Mouse (Mus musculus) B cell, adult (primary cell): Measurements from ENCODE around the gene Ist1. TPM values are rescaled to one million over a fixed set of nuclear protein-coding genes. Genes with fewer than 3 reads are reported as not detected.

Source experiments
- total RNA-seq: library from RNA; stranded (reverse); gene quantifications from 4 replicates; pipeline ENCODE4 v1.2.4, GENCODE M21; 2023; ENCODE audit not compliant: inconsistent age

The Ist1 gene
- 112 to 116 TPM (median 114 TPM) in 4 replicates for total RNA-seq

GRCm38 (mm10) chr8:109693146-109693900, at the start of gene Ist1:
Ist1 (minus strand) TSS chr8:109693260.

GRCm38 (mm10) chr8:109737237-109738048, 44.4 kb upstream of the Ist1 start, which contains the start of gene Atxn1l:
Atxn1l (minus strand) TSS chr8:109737739.

GRCm38 (mm10) chr8:109705320-109706075, 12.4 kb upstream of the Ist1 start, which contains the start of gene Zfp821:
Zfp821 (plus strand) TSS chr8:109705546.

Other genes with a start within 250 kb of the Ist1 start
- not detected in 4 replicates for gene Pmfbp1, start 199.2 kb downstream of the Ist1 start, total RNA-seq
- 73.5 to 80.0 TPM (median 78.9 TPM) in 4 replicates for gene Dhx38, start 127.4 kb downstream of the Ist1 start, total RNA-seq
- 3.1 to 5.6 TPM (median 5.5 TPM) in 4 replicates for gene Txnl4b, start 127.4 kb downstream of the Ist1 start, total RNA-seq
- gene Hp, start 114.1 kb downstream of the Ist1 start, total RNA-seq = 0.90 TPM in 1 of 4 replicates, not detected in the others
- 19.4 to 26.3 TPM (median 20.9 TPM) in 4 replicates for gene Dhodh, start 84.6 kb downstream of the Ist1 start, total RNA-seq
- 0.97 to 1.7 TPM (median 1.3 TPM) in 4 replicates for gene Pkd1l3, start 78.7 kb downstream of the Ist1 start, total RNA-seq
- 22.5 to 28.0 TPM (median 25.2 TPM) in 4 replicates for gene Zfp821, start 12.3 kb upstream of the Ist1 start, total RNA-seq
- 35.9 to 46.6 TPM (median 41.8 TPM) in 4 replicates for gene Atxn1l, start 44.5 kb upstream of the Ist1 start, total RNA-seq
- 75.9 to 91.7 TPM (median 85.0 TPM) in 4 replicates for gene Ap1g1, start 85.3 kb upstream of the Ist1 start, total RNA-seq
- gene Phlpp2, start 175.3 kb upstream of the Ist1 start, total RNA-seq = 15.0 to 21.4 TPM (median 19.2 TPM) in 4 replicates